Mouse (Mus musculus): ENCODE measurements at regions not wholly inside any gene's neighbourhood (a gene's known extent, or its start where the extent isn't known, plus 50 kb on each side); places are given as distances from the start of the nearest gene placed in this dataset.

DNA sequence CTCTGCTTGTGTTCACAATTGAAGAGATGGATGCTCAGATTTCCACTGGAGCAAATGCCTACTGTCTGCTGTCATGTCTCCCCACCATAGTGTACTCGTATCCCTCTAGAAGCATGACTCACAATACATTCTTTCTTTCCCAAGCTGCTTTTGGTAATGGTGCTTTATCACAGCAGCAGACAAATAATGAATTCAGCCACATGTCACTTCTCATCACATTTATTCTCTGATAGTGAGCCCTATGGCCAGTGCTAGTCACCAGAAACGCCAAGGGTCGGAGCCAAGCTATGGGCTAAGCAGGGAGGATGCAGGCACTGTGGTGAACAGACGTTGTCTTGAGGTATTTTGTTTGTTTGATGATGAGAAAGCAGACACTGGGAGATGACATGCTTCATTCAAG, 388.2 kb upstream of the Trib2 start:
- Histone ChIP-seq H3K27me3 (ENCODE audit: control insufficient read depth, insufficient read depth, low read length) (no peaks in the 10 kb centered on the region), H3K27ac (ENCODE audit: insufficient read depth, low read depth, low read length) (no peak overlapping the region), H3K4me1 (ENCODE audit: control insufficient read depth, insufficient read depth, insufficient read length, low read length) (no peaks in the 10 kb centered on the region), H3K36me3 (ENCODE audit: control insufficient read depth, insufficient read depth, low read length) (no peaks in the 10 kb centered on the region), H3K4me3 (ENCODE audit: low read depth, low read length) (no peak overlapping the region)
- TF ChIP-seq POLR2A (IDR thresholded peaks at IDR 0.05; ENCODE audit: low read depth, low read length): no peak
- TF ChIP-seq CTCF (IDR thresholded peaks at IDR 0.05; ENCODE audit: extremely low read depth, insufficient read length, insufficient replicate concordance, low read depth, low read length): no peak
- 72% methylated on average over 4 of the region's 4 CpGs for WGBS

GRCm38 (mm10) chr12:16196917-16197316, 380.2 kb upstream of the Trib2 start:
- Histone ChIP-seq H3K36me3 (ENCODE audit: control insufficient read depth, insufficient read depth, low read length) (no peaks in the 10 kb centered on the region), H3K27ac (ENCODE audit: insufficient read depth, low read depth, low read length) (no peak overlapping the region), H3K27me3 (ENCODE audit: control insufficient read depth, insufficient read depth, low read length) (no peaks in the 10 kb centered on the region), H3K4me1 (ENCODE audit: control insufficient read depth, insufficient read depth, insufficient read length, low read length) (no peaks in the 10 kb centered on the region), H3K4me3 (ENCODE audit: low read depth, low read length) (no peak overlapping the region)
- WGBS: 88% methylated on average over 2 of the region's 2 CpGs
- TF ChIP-seq CTCF (IDR thresholded peaks at IDR 0.05; ENCODE audit: extremely low read depth, insufficient read length, insufficient replicate concordance, low read depth, low read length) (no peak), POLR2A (IDR thresholded peaks at IDR 0.05; ENCODE audit: low read depth, low read length) (no peak)

GRCm38 (mm10) chr12:16191803-16192389, 375.2 kb upstream of the Trib2 start:
- no peak overlapping the region for H3K27ac ChIP-seq (ENCODE audit: insufficient read depth, low read depth, low read length)
- WGBS: 85% methylated on average over 3 of the region's 3 CpGs
- H3K27me3 ChIP-seq (ENCODE audit: control insufficient read depth, insufficient read depth, low read length): no peaks in the 10 kb centered on the region
- H3K4me1 ChIP-seq (ENCODE audit: control insufficient read depth, insufficient read depth, insufficient read length, low read length): no peaks in the 10 kb centered on the region
- TF ChIP-seq CTCF (IDR thresholded peaks at IDR 0.05; ENCODE audit: extremely low read depth, insufficient read length, insufficient replicate concordance, low read depth, low read length): no peak
- no peak overlapping the region for H3K4me3 ChIP-seq (ENCODE audit: low read depth, low read length)
- no peaks in the 10 kb centered on the region for H3K36me3 ChIP-seq (ENCODE audit: control insufficient read depth, insufficient read depth, low read length)

DNA sequence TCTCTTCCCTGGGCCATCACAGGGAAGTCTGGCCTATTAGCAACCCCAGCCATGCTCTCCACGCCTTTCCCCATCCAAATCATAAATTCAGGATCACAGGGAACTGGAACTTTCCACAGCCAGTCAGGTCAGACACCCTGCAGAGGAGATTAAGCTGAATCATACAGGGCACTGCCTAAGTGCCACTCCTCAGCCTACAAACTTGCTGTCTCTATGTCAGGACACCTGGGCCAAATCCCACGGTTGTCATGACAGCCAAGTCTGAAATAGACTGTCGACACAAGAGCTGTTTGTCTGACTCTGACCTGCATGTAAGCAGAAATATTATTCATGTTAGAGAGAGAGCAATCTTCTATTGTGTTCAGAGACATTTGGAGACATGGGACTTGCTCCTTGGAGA, 374.0 kb upstream of the Trib2 start:
- TF ChIP-seq POLR2A (IDR thresholded peaks at IDR 0.05; ENCODE audit: low read depth, low read length): no peak
- TF ChIP-seq CTCF (IDR thresholded peaks at IDR 0.05; ENCODE audit: extremely low read depth, insufficient read length, insufficient replicate concordance, low read depth, low read length): no peak
- WGBS: 55% methylated on average over 3 of the region's 3 CpGs
- H3K27ac ChIP-seq (ENCODE audit: insufficient read depth, low read depth, low read length): no peak overlapping the region

GRCm38 (mm10) chr12:16189441-16189840, 372.7 kb upstream of the Trib2 start:
- H3K27me3 ChIP-seq (ENCODE audit: control insufficient read depth, insufficient read depth, low read length): no peaks in the 10 kb centered on the region; the same call in 1 of the 2 replicates
- no peak overlapping the region for H3K27ac ChIP-seq (ENCODE audit: insufficient read depth, low read depth, low read length)
- no peaks in the 10 kb centered on the region for H3K36me3 ChIP-seq (ENCODE audit: control insufficient read depth, insufficient read depth, low read length)
- TF ChIP-seq POLR2A (IDR thresholded peaks at IDR 0.05; ENCODE audit: low read depth, low read length) (no peak), CTCF (IDR thresholded peaks at IDR 0.05; ENCODE audit: extremely low read depth, insufficient read length, insufficient replicate concordance, low read depth, low read length) (no peak)
- no peaks in the 10 kb centered on the region for H3K4me1 ChIP-seq (ENCODE audit: control insufficient read depth, insufficient read depth, insufficient read length, low read length)
- H3K4me3 ChIP-seq (ENCODE audit: low read depth, low read length): no peak overlapping the region

More for the DNA sequence above, 374.0 kb upstream of the Trib2 start:
- H3K4me3 ChIP-seq (ENCODE audit: low read depth, low read length): no peak overlapping the region
- no peaks in the 10 kb centered on the region for H3K4me1 ChIP-seq (ENCODE audit: control insufficient read depth, insufficient read depth, insufficient read length, low read length)
- no peaks in the 10 kb centered on the region; the same call in 1 of the 2 replicates for H3K27me3 ChIP-seq (ENCODE audit: control insufficient read depth, insufficient read depth, low read length)
- no peaks in the 10 kb centered on the region for H3K36me3 ChIP-seq (ENCODE audit: control insufficient read depth, insufficient read depth, low read length)

GRCm38 (mm10) chr12:16185976-16186515, 369.3 kb upstream of the Trib2 start:
- TF ChIP-seq POLR2A (IDR thresholded peaks at IDR 0.05; ENCODE audit: low read depth, low read length) (no peak), CTCF (IDR thresholded peaks at IDR 0.05; ENCODE audit: extremely low read depth, insufficient read length, insufficient replicate concordance, low read depth, low read length) (no peak)
- no peak overlapping the region for H3K27ac ChIP-seq (ENCODE audit: insufficient read depth, low read depth, low read length)
- H3K4me1 ChIP-seq (ENCODE audit: control insufficient read depth, insufficient read depth, insufficient read length, low read length): no peaks in the 10 kb centered on the region
- no peak overlapping the region for H3K4me3 ChIP-seq (ENCODE audit: low read depth, low read length)
- H3K36me3 ChIP-seq (ENCODE audit: control insufficient read depth, insufficient read depth, low read length): no peaks in the 10 kb centered on the region
- WGBS: 73% methylated on average over 12 of the region's 12 CpGs
- no peaks in the 10 kb centered on the region; the same call in 1 of the 2 replicates for H3K27me3 ChIP-seq (ENCODE audit: control insufficient read depth, insufficient read depth, low read length)

GRCm38 (mm10) chr12:16185431-16185923, 368.8 kb upstream of the Trib2 start:
- Histone ChIP-seq H3K4me1 (ENCODE audit: control insufficient read depth, insufficient read depth, insufficient read length, low read length) (no peaks in the 10 kb centered on the region), H3K36me3 (ENCODE audit: control insufficient read depth, insufficient read depth, low read length) (no peaks in the 10 kb centered on the region), H3K4me3 (ENCODE audit: low read depth, low read length) (no peak overlapping the region), H3K27me3 (ENCODE audit: control insufficient read depth, insufficient read depth, low read length) (no peaks in the 10 kb centered on the region; the same call in 1 of the 2 replicates), H3K27ac (ENCODE audit: insufficient read depth, low read depth, low read length) (no peak overlapping the region)
- TF ChIP-seq CTCF (IDR thresholded peaks at IDR 0.05; ENCODE audit: extremely low read depth, insufficient read length, insufficient replicate concordance, low read depth, low read length): no peak
- no peak for TF ChIP-seq POLR2A (IDR thresholded peaks at IDR 0.05; ENCODE audit: low read depth, low read length)
- WGBS: 45% methylated on average over 14 of the region's 14 CpGs

Measured in small intestine, adult 2 months (tissue).